Mouse (Mus musculus) embryonic facial prominence, embryonic 15.5 days (tissue): ENCODE measurements around the gene Brd3. TPM values are rescaled to one million over a fixed set of nuclear protein-coding genes. Genes with fewer than 3 reads are reported as not detected.
"Not testable (repeated sequence)": the region's sequence is repeated elsewhere in the genome, so short reads cannot be mapped to it uniquely, and the experiment has no call there.

Experiments
- ATAC-seq: fragments of 200-750 bp; cut with Nextera tagmentation; 2 replicates; pipeline ENCODE4 v1.8.0; 2017; ENCODE audit warnings: low read depth, moderate TSS enrichment; ENCODE audit not compliant: insufficient number of reproducible peaks, low FRiP score, low TSS enrichment
- H3K27ac ChIP-seq: fragments of 300-500 bp; sonication (generic); replicated peaks from 2 replicates; pipeline ENCODE4 v1.5.1; 2015; ENCODE audit warnings: mild to moderate bottlenecking, inconsistent platforms
- H3K27me3 ChIP-seq: fragments of 300-500 bp; sonication (generic); 2 replicates; pipeline ENCODE4 v1.6.1; 2015; ENCODE audit warnings: inconsistent platforms
- H3K36me3 ChIP-seq: fragments of 300-500 bp; sonication (generic); 2 replicates; pipeline ENCODE4 v1.6.1; 2015; ENCODE audit warnings: mild to moderate bottlenecking, inconsistent platforms
- H3K4me1 ChIP-seq: fragments of 300-500 bp; sonication (generic); 2 replicates; pipeline ENCODE4 v1.6.1; 2015; ENCODE audit warnings: inconsistent platforms
- H3K4me2 ChIP-seq: fragments of 300-500 bp; sonication (generic); replicated peaks from 2 replicates; pipeline ENCODE4 v1.6.1; 2015; ENCODE audit warnings: mild to moderate bottlenecking, inconsistent platforms
- H3K4me3 ChIP-seq: fragments of 300-500 bp; sonication (generic); replicated peaks from 2 replicates; pipeline ENCODE4 v1.5.1; 2015; ENCODE audit warnings: mild to moderate bottlenecking, inconsistent platforms
- H3K9ac ChIP-seq: fragments of 300-500 bp; sonication (generic); 2 replicates; pipeline ENCODE4 v1.6.1; 2015; ENCODE audit warnings: inconsistent platforms
- H3K9me3 ChIP-seq: fragments of 300-500 bp; sonication (generic); replicated peaks from 2 replicates; pipeline ENCODE4 v1.6.1; 2016; ENCODE audit warnings: inconsistent platforms
- whole genome bisulfite sequencing: fragments of 180-500 bp; shearing (Covaris S2); methylation state at CpG from one replicate; pipeline ENCODE4 v1.1.7; 2015; 5-methylcytosine and 5-hydroxymethylcytosine counted together
- polyA plus RNA-seq: library from polyadenylated mRNA; unstranded; fragments of >200 nt; fragmentation: Nextera tagmentation; extraction: Ambion mirVana; gene quantifications from 2 replicates; pipeline ENCODE4 v1.2.1, GENCODE M21; 2015

Brd3 gene
- 106 and 121 TPM in 2 replicates for polyA plus RNA-seq

GRCm38 (mm10) chr2:27507562-27507961 is at the start of gene Brd3:
Brd3 (minus strand) TSS chr2:27507662.
- no peak within 1 kb of the TSS for H3K27ac ChIP-seq
- peaks cover 21% of the 10 kb centered on the region for H3K4me1 ChIP-seq
- H3K9me3 ChIP-seq, result no peaks in the 10 kb centered on the region
- H3K4me3 ChIP-seq, result no peak within 1 kb of the TSS
- no peaks in the 10 kb centered on the region for H3K36me3 ChIP-seq
- WGBS, result 67% methylated on average over 4 of the region's 4 CpGs
- no peak for ATAC-seq
- no peak within 1 kb of the TSS for H3K9ac ChIP-seq
- H3K27me3 ChIP-seq, result no peaks in the 10 kb centered on the region
- no peak within 1 kb of the TSS for H3K4me2 ChIP-seq

- 89% methylated on average over 6 of the region's 6 CpGs for WGBS
These were observed 49.5 kb upstream of the Brd3 start for GRCm38 (mm10) chr2:27556921-27557320.

GRCm38 (mm10) chr2:27554308-27554707 is 46.8 kb upstream of the Brd3 start:
- Histone ChIP-seq H3K4me1 (peaks cover 13% of the 10 kb centered on the region), H3K4me3 (no peak overlapping the region), H3K27ac (no peak overlapping the region), H3K9me3 (no peaks in the 10 kb centered on the region), H3K27me3 (no peaks in the 10 kb centered on the region), H3K36me3 (no peaks in the 10 kb centered on the region), H3K9ac (no peak overlapping the region), H3K4me2 (no peak overlapping the region)
- WGBS, result 83% methylated on average over 9 of the region's 9 CpGs
- ATAC-seq, result 0 out of 2 replicates have a peak, but pooled peaks have one; percentile 20

More at GRCm38 (mm10) chr2:27556921-27557320, 49.5 kb upstream of the Brd3 start:
- H3K9me3 ChIP-seq, result no peaks in the 10 kb centered on the region
- ATAC-seq, result no peak
- H3K27ac ChIP-seq, result no peak overlapping the region
- H3K4me3 ChIP-seq, result no peak overlapping the region
- H3K36me3 ChIP-seq, result no peaks in the 10 kb centered on the region
- H3K27me3 ChIP-seq, result no peaks in the 10 kb centered on the region
- H3K4me1 ChIP-seq, result peaks cover 13% of the 10 kb centered on the region
- no peak overlapping the region for H3K4me2 ChIP-seq
- no peak overlapping the region for H3K9ac ChIP-seq

- H3K9ac ChIP-seq, result no peak overlapping the region
- ATAC-seq, result no peak
- no peaks in the 10 kb centered on the region for H3K9me3 ChIP-seq
- no peak overlapping the region; the same call in 1 of the 2 replicates for H3K27ac ChIP-seq
- no peak overlapping the region for H3K4me2 ChIP-seq
- no peak overlapping the region for H3K4me3 ChIP-seq
- 10% methylated on average over 7 of the region's 7 CpGs for WGBS
- peaks cover 13% of the 10 kb centered on the region for H3K4me1 ChIP-seq
- H3K36me3 ChIP-seq, result no peaks in the 10 kb centered on the region
- H3K27me3 ChIP-seq, result no peaks in the 10 kb centered on the region
These were observed 45.3 kb upstream of the Brd3 start for GRCm38 (mm10) chr2:27552620-27553287.

GRCm38 (mm10) chr2:27548664-27549369 is 41.4 kb upstream of the Brd3 start:
- Histone ChIP-seq H3K36me3 (no peaks in the 10 kb centered on the region), H3K27ac (no peak overlapping the region), H3K9ac (no peak overlapping the region), H3K9me3 (no peaks in the 10 kb centered on the region), H3K4me3 (no peak overlapping the region), H3K27me3 (no peaks in the 10 kb centered on the region), H3K4me2 (no peak overlapping the region), H3K4me1 (peaks cover 13% of the 10 kb centered on the region)
- ATAC-seq, result no peak
- WGBS, result 82% methylated on average over 1 of the region's 1 CpGs

GRCm38 (mm10) chr2:27547986-27548385 is 40.5 kb upstream of the Brd3 start:
- H3K9ac ChIP-seq, result no peak overlapping the region
- H3K9me3 ChIP-seq, result no peaks in the 10 kb centered on the region
- H3K27me3 ChIP-seq, result no peaks in the 10 kb centered on the region
- no peaks in the 10 kb centered on the region for H3K36me3 ChIP-seq
- no peak for ATAC-seq
- no peak overlapping the region for H3K27ac ChIP-seq
- 95% methylated on average over 2 of the region's 2 CpGs for WGBS
- H3K4me2 ChIP-seq, result no peak overlapping the region
- peaks cover 7% of the 10 kb centered on the region for H3K4me1 ChIP-seq
- H3K4me3 ChIP-seq, result no peak overlapping the region

- Histone ChIP-seq H3K9me3 (no peaks in the 10 kb centered on the region), H3K4me1 (peaks cover under 1% of the 10 kb centered on the region; the same call in 1 of the 2 replicates), H3K36me3 (no peaks in the 10 kb centered on the region), H3K4me3 (no peak overlapping the region), H3K4me2 (no peak overlapping the region), H3K27ac (no peak overlapping the region), H3K9ac (no peak overlapping the region), H3K27me3 (no peaks in the 10 kb centered on the region)
- WGBS, result 75% methylated on average over 1 of the region's 1 CpGs
- no peak for ATAC-seq
These were observed 39.9 kb upstream of the Brd3 start for GRCm38 (mm10) chr2:27547326-27547725.

- not testable (repeated sequence) for H3K4me3 ChIP-seq, H3K4me1 ChIP-seq, H3K9ac ChIP-seq, H3K36me3 ChIP-seq, H3K9me3 ChIP-seq, H3K27ac ChIP-seq, H3K4me2 ChIP-seq, ATAC-seq, H3K27me3 ChIP-seq
- 94% methylated on average over 8 of the region's 8 CpGs for WGBS
These were observed 38.6 kb upstream of the Brd3 start for GRCm38 (mm10) chr2:27546041-27546440.

- H3K36me3 ChIP-seq, H3K9ac ChIP-seq, H3K4me3 ChIP-seq, H3K27me3 ChIP-seq, H3K4me2 ChIP-seq, H3K27ac ChIP-seq, ATAC-seq, H3K9me3 ChIP-seq: not testable (repeated sequence)
- 70% methylated on average over 3 of the region's 3 CpGs for WGBS
- H3K4me1 ChIP-seq, result peaks cover 11% of the 10 kb centered on the region
These were observed 38.1 kb upstream of the Brd3 start for GRCm38 (mm10) chr2:27545517-27545916.

GRCm38 (mm10) chr2:27544613-27545012 is 37.2 kb upstream of the Brd3 start:
- no peak overlapping the region for H3K4me2 ChIP-seq
- no peaks in the 10 kb centered on the region for H3K27me3 ChIP-seq
- H3K4me3 ChIP-seq, result no peak overlapping the region
- no peaks in the 10 kb centered on the region for H3K9me3 ChIP-seq
- WGBS, result 85% methylated on average over 6 of the region's 6 CpGs
- H3K27ac ChIP-seq, result no peak overlapping the region
- H3K9ac ChIP-seq, result no peak overlapping the region
- peaks cover 13% of the 10 kb centered on the region for H3K4me1 ChIP-seq
- no peaks in the 10 kb centered on the region for H3K36me3 ChIP-seq
- no peak for ATAC-seq

- 86% methylated on average over 3 of the region's 3 CpGs for WGBS
- H3K9ac ChIP-seq, result no peak overlapping the region
- H3K4me1 ChIP-seq, result peaks cover 19% of the 10 kb centered on the region
- H3K9me3 ChIP-seq, result no peaks in the 10 kb centered on the region
- peak overlapping the region; percentile 69 for H3K4me2 ChIP-seq
- no peak for ATAC-seq
- H3K4me3 ChIP-seq, result peak overlapping the region; percentile 45
- no peak overlapping the region for H3K27ac ChIP-seq
- H3K27me3 ChIP-seq, result no peaks in the 10 kb centered on the region
- peaks cover 4% of the 10 kb centered on the region for H3K36me3 ChIP-seq
These were observed 33.8 kb upstream of the Brd3 start for GRCm38 (mm10) chr2:27541225-27541624.
